Mouse (Mus musculus): Measurements from ENCODE around the gene Kcnrg. TPM values are rescaled to one million over a fixed set of nuclear protein-coding genes. Genes with fewer than 3 reads are reported as not detected.
"Not testable (repeated sequence)": the region's sequence is repeated elsewhere in the genome, so short reads cannot be mapped to it uniquely, and the experiment has no call there.

Kcnrg gene
- polyA plus RNA-seq, 1 experiment from 2014 or later, result 0.64 TPM

- WGBS, result 5% methylated on average over 44 of the region's 44 CpGs
- H3K4me1 ChIP-seq, result peaks cover 18% of the 10 kb centered on the region
- peaks cover 11% of the 10 kb centered on the region for H3K36me3 ChIP-seq (replicated peaks)
- peak overlapping the region; percentile 84 for H3K4me3 ChIP-seq
- peak overlapping the region; percentile 91 for H3K27ac ChIP-seq
- peak; percentile 89 for DNase-seq (ENCODE audit: extremely low spot score, low spot score)
- no peaks in the 10 kb centered on the region for H3K27me3 ChIP-seq (ENCODE audit: poor library complexity, severe bottlenecking)
- H3K9me3 ChIP-seq, result no peaks in the 10 kb centered on the region
These were observed 8.0 kb upstream of the Kcnrg start for GRCm38 (mm10) chr14:61599057-61599806.

GRCm38 (mm10) chr14:61601348-61601747, 5.9 kb upstream of the Kcnrg start:
- H3K36me3 ChIP-seq (replicated peaks), result peaks cover 27% of the 10 kb centered on the region
- H3K9me3 ChIP-seq, result no peaks in the 10 kb centered on the region
- no peak for DNase-seq (ENCODE audit: extremely low spot score, low spot score)
- H3K4me3 ChIP-seq, result no peak overlapping the region
- H3K27ac ChIP-seq, result no peak overlapping the region
- H3K4me1 ChIP-seq, result peaks cover 18% of the 10 kb centered on the region
- H3K27me3 ChIP-seq (ENCODE audit: poor library complexity, severe bottlenecking), result no peaks in the 10 kb centered on the region
- WGBS, result 92% methylated on average over 9 of the region's 9 CpGs

- Histone ChIP-seq H3K36me3 (replicated peaks) (peaks cover 30% of the 10 kb centered on the region), H3K4me1 (peaks cover 18% of the 10 kb centered on the region), H3K4me3 (no peak overlapping the region), H3K9me3 (no peaks in the 10 kb centered on the region), H3K27ac (0 out of 2 replicates have a peak overlapping the region, but pooled peaks have one; percentile 2), H3K27me3 (ENCODE audit: poor library complexity, severe bottlenecking) (no peaks in the 10 kb centered on the region)
- no peak for DNase-seq (ENCODE audit: extremely low spot score, low spot score)
- 78% methylated on average over 8 of the region's 8 CpGs for WGBS
These were observed 4.0 kb upstream of the Kcnrg start for GRCm38 (mm10) chr14:61603069-61603755.

GRCm38 (mm10) chr14:61604081-61604480, 3.2 kb upstream of the Kcnrg start:
- 91% methylated on average over 3 of the region's 3 CpGs for WGBS

GRCm38 (mm10) chr14:61606088-61606487, 1.2 kb upstream of the Kcnrg start:
- H3K4me3 ChIP-seq; H3K4me1 ChIP-seq; H3K27me3 ChIP-seq (ENCODE audit: poor library complexity, severe bottlenecking); H3K9me3 ChIP-seq; DNase-seq (ENCODE audit: extremely low spot score, low spot score); H3K27ac ChIP-seq: not testable (repeated sequence)
- H3K36me3 ChIP-seq (replicated peaks), result peaks cover 30% of the 10 kb centered on the region
- 87% methylated on average over 2 of the region's 2 CpGs for WGBS

More at GRCm38 (mm10) chr14:61604081-61604480, 3.2 kb upstream of the Kcnrg start:
- peaks cover 18% of the 10 kb centered on the region for H3K4me1 ChIP-seq
- no peak overlapping the region for H3K4me3 ChIP-seq
- peaks cover 30% of the 10 kb centered on the region for H3K36me3 ChIP-seq (replicated peaks)
- DNase-seq (ENCODE audit: extremely low spot score, low spot score), result no peak
- no peaks in the 10 kb centered on the region for H3K27me3 ChIP-seq (ENCODE audit: poor library complexity, severe bottlenecking)
- no peaks in the 10 kb centered on the region for H3K9me3 ChIP-seq
- H3K27ac ChIP-seq, result no peak overlapping the region

GRCm38 (mm10) chr14:61611766-61612165, 4.5 kb downstream of the Kcnrg start:
- Histone ChIP-seq H3K4me3 (no peak overlapping the region), H3K4me1 (no peaks in the 10 kb centered on the region), H3K27me3 (ENCODE audit: poor library complexity, severe bottlenecking) (no peaks in the 10 kb centered on the region), H3K27ac (no peak overlapping the region), H3K36me3 (replicated peaks) (no peaks in the 10 kb centered on the region; the same call in 1 of the 2 replicates), H3K9me3 (no peaks in the 10 kb centered on the region)
- WGBS, result 94% methylated on average over 5 of the region's 5 CpGs
- no peak for DNase-seq (ENCODE audit: extremely low spot score, low spot score)

GRCm38 (mm10) chr14:61613319-61613718, 6.1 kb downstream of the Kcnrg start:
- H3K4me1 ChIP-seq, result no peaks in the 10 kb centered on the region
- no peak overlapping the region for H3K27ac ChIP-seq
- WGBS, result 92% methylated on average over 2 of the region's 2 CpGs
- no peaks in the 10 kb centered on the region for H3K9me3 ChIP-seq
- no peaks in the 10 kb centered on the region for H3K27me3 ChIP-seq (ENCODE audit: poor library complexity, severe bottlenecking)
- no peaks in the 10 kb centered on the region for H3K36me3 ChIP-seq (replicated peaks)
- DNase-seq (ENCODE audit: extremely low spot score, low spot score), result no peak
- no peak overlapping the region for H3K4me3 ChIP-seq

GRCm38 (mm10) chr14:61620371-61620770, 13.1 kb downstream of the Kcnrg start:
- DNase-seq (ENCODE audit: extremely low spot score, low spot score), result no peak
- Histone ChIP-seq H3K4me1 (no peaks in the 10 kb centered on the region), H3K4me3 (no peak overlapping the region), H3K27ac (no peak overlapping the region), H3K36me3 (replicated peaks) (peaks cover 18% of the 10 kb centered on the region), H3K27me3 (ENCODE audit: poor library complexity, severe bottlenecking) (no peaks in the 10 kb centered on the region), H3K9me3 (no peaks in the 10 kb centered on the region)
- 83% methylated on average over 2 of the region's 2 CpGs for WGBS

- Histone ChIP-seq H3K4me3 (no peak overlapping the region), H3K27ac (no peak overlapping the region), H3K27me3 (ENCODE audit: poor library complexity, severe bottlenecking) (no peaks in the 10 kb centered on the region), H3K4me1 (no peaks in the 10 kb centered on the region), H3K9me3 (no peaks in the 10 kb centered on the region), H3K36me3 (replicated peaks) (peaks cover 69% of the 10 kb centered on the region)
- DNase-seq (ENCODE audit: extremely low spot score, low spot score), result no peak
These were observed 28.7 kb downstream of the Kcnrg start for GRCm38 (mm10) chr14:61635969-61636368.

- no peak for DNase-seq (ENCODE audit: extremely low spot score, low spot score)
- H3K4me1 ChIP-seq, result peaks cover 17% of the 10 kb centered on the region
- H3K36me3 ChIP-seq (replicated peaks), result peaks cover 23% of the 10 kb centered on the region
- no peaks in the 10 kb centered on the region for H3K9me3 ChIP-seq
- H3K4me3 ChIP-seq, result no peak overlapping the region
- H3K27me3 ChIP-seq (ENCODE audit: poor library complexity, severe bottlenecking), result no peaks in the 10 kb centered on the region
- H3K27ac ChIP-seq, result no peak overlapping the region
- WGBS, result 91% methylated on average over 1 of the region's 1 CpGs
These were observed 35.4 kb downstream of the Kcnrg start for GRCm38 (mm10) chr14:61642668-61643067.

- Histone ChIP-seq H3K27me3 (ENCODE audit: poor library complexity, severe bottlenecking) (no peaks in the 10 kb centered on the region), H3K9me3 (no peaks in the 10 kb centered on the region), H3K4me1 (peaks cover 26% of the 10 kb centered on the region), H3K36me3 (replicated peaks) (peaks cover 8% of the 10 kb centered on the region; the same call in 1 of the 2 replicates), H3K4me3 (peak overlapping the region; percentile 27; the same call in 1 of the 2 replicates), H3K27ac (no peak overlapping the region)
- no peak for DNase-seq (ENCODE audit: extremely low spot score, low spot score)
- WGBS, result 52% methylated on average over 1 of the region's 1 CpGs
These were observed 38.3 kb downstream of the Kcnrg start for GRCm38 (mm10) chr14:61645547-61645946.

GRCm38 (mm10) chr14:61647182-61647880, 40.1 kb downstream of the Kcnrg start:
- Histone ChIP-seq H3K27ac (peak overlapping the region; percentile 100), H3K4me3 (peak overlapping the region; percentile 96), H3K9me3 (no peaks in the 10 kb centered on the region), H3K27me3 (ENCODE audit: poor library complexity, severe bottlenecking) (no peaks in the 10 kb centered on the region), H3K4me1 (peaks cover 26% of the 10 kb centered on the region), H3K36me3 (replicated peaks) (peaks cover 8% of the 10 kb centered on the region; the same call in 1 of the 2 replicates)
- WGBS, result under 1% methylated on average over 24 of the region's 24 CpGs
- DNase-seq (ENCODE audit: extremely low spot score, low spot score), result peak; percentile 47
